Mouse (Mus musculus) stomach, adult 2 months (tissue): Measurements from ENCODE around the gene Vmn1r230. TPM values are rescaled to one million over a fixed set of nuclear protein-coding genes. Genes with fewer than 3 reads are reported as not detected.

Source experiments
- polyA plus RNA-seq: library from polyadenylated mRNA; depleted of rRNA; stranded (reverse); fragments of >200 nt; gene quantifications from 2 replicates; pipeline ENCODE4 v1.2.3, GENCODE M21; 2012; rRNA removed

Gene Vmn1r230
- polyA plus RNA-seq = not detected in 2 replicates

DNA sequence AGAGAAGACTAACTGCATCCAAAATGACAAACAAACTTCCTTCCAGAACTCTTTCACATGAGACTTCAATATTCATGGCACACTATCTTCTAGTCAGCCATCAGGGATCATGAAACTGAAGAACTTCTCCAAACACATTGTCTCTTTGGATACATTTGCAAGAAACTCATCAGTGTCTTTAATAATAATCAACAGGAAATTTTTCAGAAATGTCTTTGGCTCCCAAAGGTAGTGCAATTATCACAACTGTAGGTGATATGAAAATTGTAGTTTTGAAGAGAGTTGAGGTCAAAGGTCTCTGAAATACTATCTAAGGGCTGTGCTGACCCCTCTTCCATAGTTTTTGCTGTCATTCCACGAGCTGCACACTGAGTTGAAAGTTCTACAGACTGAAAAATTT is at the start of gene Vmn1r230:
Gene Vmn1r230 (plus strand): TSS at position 301 of the 400 bp plus-strand sequence.

GRCm38 (mm10) chr17:20811255-20811654 is 29.0 kb upstream of the Vmn1r230 start, which contains the start of gene Vmn1r229:
Gene Vmn1r229 (plus strand): TSS chr17:20811555.

Other genes starting within 250 kb of the Vmn1r230 start
- gene Vmn2r110, start 244.0 kb upstream of the Vmn1r230 start, polyA plus RNA-seq = not detected in 2 replicates
- not detected in 2 replicates for gene Fpr-rs3, start 215.6 kb upstream of the Vmn1r230 start, polyA plus RNA-seq
- gene Vmn1r226, start 157.6 kb upstream of the Vmn1r230 start, polyA plus RNA-seq = not detected in 2 replicates
- not detected in 2 replicates for gene Vmn1r227, start 110.6 kb upstream of the Vmn1r230 start, polyA plus RNA-seq
- not detected in 2 replicates for gene Vmn1r228, start 54.3 kb upstream of the Vmn1r230 start, polyA plus RNA-seq
- gene Vmn1r229, start 28.9 kb upstream of the Vmn1r230 start, polyA plus RNA-seq = not detected in 2 replicates
- gene Vmn1r231, start 64.6 kb downstream of the Vmn1r230 start, polyA plus RNA-seq = not detected in 2 replicates
- not detected in 2 replicates for gene Vmn1r232, start 79.3 kb downstream of the Vmn1r230 start, polyA plus RNA-seq
- gene Ppp2r1a, start 104.9 kb downstream of the Vmn1r230 start, polyA plus RNA-seq = 75.5 and 93.1 TPM in 2 replicates
- gene Vmn1r233, start 156.0 kb downstream of the Vmn1r230 start, polyA plus RNA-seq = not detected in 2 replicates
- gene Zfp160, start 168.5 kb downstream of the Vmn1r230 start, polyA plus RNA-seq = 0.15 and 0.23 TPM in 2 replicates